Mouse (Mus musculus): ENCODE results near the gene Frmd5.

Frmd5 gene

GRCm38 (mm10) chr2:121679711-121680110 lies 127.2 kb downstream of the Frmd5 start:
- DNase-seq, result no peak

GRCm38 (mm10) chr2:121677649-121677986 lies 129.3 kb downstream of the Frmd5 start:
- no peak for DNase-seq

GRCm38 (mm10) chr2:121676951-121677648 lies 129.8 kb downstream of the Frmd5 start:
- DNase-seq, result no peak

GRCm38 (mm10) chr2:121675895-121676294 lies 131.0 kb downstream of the Frmd5 start:
- DNase-seq, result no peak

GRCm38 (mm10) chr2:121675136-121675535 lies 131.8 kb downstream of the Frmd5 start:
- no peak for DNase-seq

GRCm38 (mm10) chr2:121674211-121674610 lies 132.7 kb downstream of the Frmd5 start:
- DNase-seq, result no peak

- DNase-seq, result no peak
Observed at GRCm38 (mm10) chr2:121669846-121670245, 137.0 kb downstream of the Frmd5 start.

GRCm38 (mm10) chr2:121668256-121668655 lies 138.6 kb downstream of the Frmd5 start:
- DNase-seq, result no peak

GRCm38 (mm10) chr2:121661160-121661502 lies 145.8 kb downstream of the Frmd5 start:
- DNase-seq, result no peak

- no peak for DNase-seq
Observed at GRCm38 (mm10) chr2:121660461-121661159, 146.3 kb downstream of the Frmd5 start.

- no peak for DNase-seq
Observed at GRCm38 (mm10) chr2:121659350-121659749, 147.5 kb downstream of the Frmd5 start.

GRCm38 (mm10) chr2:121658123-121658767 lies 148.6 kb downstream of the Frmd5 start:
- DNase-seq, result no peak

- DNase-seq, result no peak
Observed at GRCm38 (mm10) chr2:121655966-121656365, 150.9 kb downstream of the Frmd5 start.

GRCm38 (mm10) chr2:121655106-121655505 lies 151.8 kb downstream of the Frmd5 start:
- DNase-seq, result no peak

GRCm38 (mm10) chr2:121646528-121646927 lies 160.4 kb downstream of the Frmd5 start:
- DNase-seq, result no peak

GRCm38 (mm10) chr2:121642934-121643333 lies 164.0 kb downstream of the Frmd5 start:
- no peak for DNase-seq

GRCm38 (mm10) chr2:121632091-121632490 lies 174.8 kb downstream of the Frmd5 start:
- DNase-seq, result no peak

GRCm38 (mm10) chr2:121630286-121630685 lies 176.6 kb downstream of the Frmd5 start:
- no peak for DNase-seq

- peak in 1 of 2 experiments; percentile 22 for DNase-seq
Observed at GRCm38 (mm10) chr2:121628290-121628689, 178.6 kb downstream of the Frmd5 start.

GRCm38 (mm10) chr2:121625901-121626300 lies 181.0 kb downstream of the Frmd5 start:
- no peak for DNase-seq

GRCm38 (mm10) chr2:121621262-121622163 lies 185.4 kb downstream of the Frmd5 start:
- peak in 1 of 2 experiments; percentile 22 for DNase-seq

- DNase-seq, result no peak
Observed at GRCm38 (mm10) chr2:121620582-121621261, 186.2 kb downstream of the Frmd5 start.

Measured in kidney, postnatal 4 days (tissue).